Mouse (Mus musculus) left cerebral cortex, postnatal 36 days (tissue): ENCODE measurements around the gene Oser1. TPM values are rescaled to one million over a fixed set of nuclear protein-coding genes. Genes with fewer than 3 reads are reported as not detected.
"Not testable (repeated sequence)": the region's sequence is repeated elsewhere in the genome, so short reads cannot be mapped to it uniquely, and the experiment has no call there.

Experiments used
- DNase-seq, 2 experiments: peaks; one replicate each; pipeline ENCODE4 v3.0.0; 2021 to 2022; ENCODE audit warnings: low spot score in 2 of 2, mixed read lengths in 1 of 2
- intact Hi-C: fragments of 180-260 bp; cut with DNase I; formaldehyde crosslinking; loops from one replicate; pipeline ENCODE4 v1.15.1; 2025
- total RNA-seq, 2 experiments: library from RNA; stranded (reverse); gene quantifications; 2 replicates each; pipeline ENCODE4 v1.2.3; 2021

Gene Oser1
- total RNA-seq, 2 experiments from 2014 or later: 24.3 to 25.0 TPM

DNA sequence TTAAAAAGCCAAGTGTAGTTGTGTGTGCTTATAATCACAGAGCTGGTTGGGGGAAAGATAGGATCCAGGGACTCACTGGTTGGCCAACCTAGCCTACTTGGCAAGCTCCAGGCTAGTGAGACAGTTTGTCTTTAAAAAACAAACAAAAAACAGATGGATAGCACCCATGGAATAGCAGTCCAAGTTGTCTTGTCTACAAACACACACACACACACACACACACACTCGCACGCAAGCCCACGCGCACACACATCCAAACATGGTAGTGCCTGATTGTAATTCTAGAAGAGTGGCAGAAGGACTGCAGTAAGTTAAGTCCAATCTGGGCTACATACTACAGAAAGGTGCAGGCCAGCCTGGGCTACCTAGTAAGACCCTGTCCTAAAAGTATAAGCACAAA lies 12.1 kb downstream of the Oser1 start:
- intact Hi-C loops: no loop called here

DNA sequence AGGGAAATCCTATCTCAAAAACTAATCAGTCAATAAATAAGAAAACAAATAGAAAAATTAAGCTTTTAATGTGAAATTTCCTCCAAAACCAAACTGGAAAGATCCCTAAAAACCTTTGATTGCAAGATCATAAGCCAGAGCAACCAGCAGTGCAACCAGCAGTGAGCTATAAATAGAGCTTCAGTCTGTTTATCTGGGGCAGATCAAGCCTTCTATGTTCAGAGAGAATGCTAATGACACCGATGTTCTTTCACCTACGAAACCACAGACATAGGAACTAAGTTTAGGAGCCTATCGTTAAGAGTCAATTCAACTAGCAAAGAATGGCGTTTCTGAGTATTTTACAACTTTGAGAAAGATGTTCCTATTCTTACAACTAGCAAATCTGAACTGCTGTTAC lies 12.7 kb downstream of the Oser1 start:
- intact Hi-C loops: no loop called here
- DNase-seq: no peak

More for the DNA sequence above, 12.1 kb downstream of the Oser1 start:
- DNase-seq: no peak

- intact Hi-C loops, DNase-seq: not testable (repeated sequence)
Observed at GRCm38 (mm10) chr2:163411344-163411743, 13.2 kb downstream of the Oser1 start.

DNA sequence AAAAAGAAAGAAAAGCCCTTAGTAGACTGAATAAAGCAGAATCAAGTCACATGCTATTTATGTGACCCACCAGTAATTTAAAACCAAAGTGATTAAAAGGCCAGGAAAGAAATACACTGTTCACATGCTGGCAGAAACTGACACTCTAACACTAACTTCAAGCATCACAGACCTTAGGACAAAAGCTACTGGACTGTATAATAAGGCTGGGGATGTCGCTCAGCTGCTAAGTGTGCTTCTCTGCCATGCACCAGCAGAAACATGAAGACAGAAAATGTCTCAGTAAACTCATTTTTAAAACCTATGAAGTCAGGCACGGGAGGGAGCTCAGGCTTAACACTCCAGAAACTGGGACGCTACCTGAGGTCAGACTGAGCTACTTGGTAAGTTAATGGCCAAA lies 14.3 kb downstream of the Oser1 start:
- intact Hi-C loops: no loop called here
- no peak for DNase-seq

DNA sequence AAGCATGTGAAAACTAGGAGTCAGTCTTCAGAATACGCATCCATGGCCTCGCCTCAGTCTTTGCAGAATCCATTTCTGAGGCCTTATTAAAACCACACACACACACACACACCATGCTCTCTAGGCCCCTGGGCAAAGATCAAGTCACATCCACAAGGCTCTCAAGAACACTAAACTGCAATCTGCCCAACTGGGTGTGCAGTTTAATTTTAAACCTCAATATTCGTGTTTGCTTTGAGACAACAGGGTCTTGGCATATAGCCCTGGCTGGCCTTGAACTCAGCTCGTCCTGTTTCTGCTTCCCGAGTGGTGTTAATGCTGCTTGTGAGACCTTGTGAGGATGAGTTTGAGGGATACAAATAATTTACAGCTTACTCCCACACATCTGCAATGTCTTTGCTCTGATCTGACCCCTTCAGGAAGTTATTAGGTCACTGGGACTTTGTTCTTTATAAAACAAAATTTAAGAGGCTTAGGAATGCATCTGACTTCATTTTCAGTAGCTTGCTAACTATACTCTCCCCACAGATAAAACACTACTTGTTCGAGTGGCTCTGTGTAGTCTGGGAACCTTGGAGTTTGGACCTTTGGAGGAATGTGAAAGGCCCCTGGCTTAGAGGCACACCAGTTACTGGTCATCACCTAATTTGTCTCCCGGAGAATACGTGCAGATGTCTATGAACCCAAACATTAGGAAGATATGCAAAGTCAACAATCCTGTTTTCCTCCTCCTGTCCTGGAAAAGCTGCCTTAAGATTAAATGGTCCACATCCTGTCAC lies 20.3 kb downstream of the Oser1 start:
- DNase-seq: no peak
- intact Hi-C loops: loop anchor here (5.0 kb wide), 1 partner anchor 357 kb away; no protein-coding TSS in a partner anchor

DNA sequence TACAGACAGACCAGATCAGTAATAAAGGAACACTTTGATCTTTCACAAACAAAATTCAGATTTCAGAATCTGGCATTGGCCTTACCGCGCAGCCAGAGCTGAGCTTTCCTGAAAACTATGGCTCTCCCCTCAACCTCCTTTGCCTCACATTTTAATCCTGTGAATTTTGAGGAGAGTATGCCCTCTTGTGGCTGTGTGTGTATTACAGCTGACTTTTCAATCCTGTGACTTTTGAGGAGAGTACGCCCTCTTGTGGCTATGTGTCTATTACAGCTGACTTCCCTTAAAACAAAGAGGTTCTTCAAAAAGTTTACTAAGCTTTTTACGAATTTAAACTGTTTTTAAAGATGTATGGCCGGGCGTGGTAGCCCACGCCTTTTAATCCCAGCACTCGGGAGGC lies 23.3 kb downstream of the Oser1 start:
- intact Hi-C loops: loop anchor here (2.0 to 5.0 kb wide), 2 partner anchors 60 to 354 kb away; no protein-coding TSS in a partner anchor
- peak; percentile 71 to 81 for DNase-seq

GRCm38 (mm10) chr2:163399222-163399621 lies 25.3 kb downstream of the Oser1 start:
- intact Hi-C loops: no loop called here
- DNase-seq: no peak

GRCm38 (mm10) chr2:163398770-163399169 lies 25.7 kb downstream of the Oser1 start:
- intact Hi-C loops: no loop called here
- DNase-seq: no peak

- intact Hi-C loops: no loop called here
Observed at GRCm38 (mm10) chr2:163397905-163398304, 26.6 kb downstream of the Oser1 start, which contains the start of gene Jph2. TSS of gene Jph2 (minus strand) at chr2:163397993.

DNA sequence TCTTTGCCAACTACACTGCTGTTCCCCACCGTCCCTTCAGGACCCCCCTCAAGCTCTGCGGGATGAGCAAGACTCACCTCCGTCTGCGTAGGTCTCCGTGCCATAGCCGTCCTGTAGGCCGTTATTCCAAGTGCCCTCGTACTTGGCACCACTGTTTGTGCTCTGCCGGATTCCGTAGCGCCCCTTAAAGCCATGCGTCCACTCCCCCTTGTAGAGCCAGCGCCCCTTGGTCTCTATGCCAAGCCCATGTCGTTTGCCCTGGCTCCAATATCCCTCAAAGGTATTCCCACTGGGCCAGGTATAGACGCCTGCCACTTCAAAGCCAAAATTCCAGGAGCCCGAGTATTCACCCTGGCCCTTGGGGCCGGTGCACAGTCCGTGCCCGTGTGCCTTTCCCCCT lies 27.4 kb downstream of the Oser1 start:
- intact Hi-C loops: no loop called here

More at GRCm38 (mm10) chr2:163397905-163398304, 26.6 kb downstream of the Oser1 start, which contains the start of gene Jph2:
- no peak for DNase-seq

DNA sequence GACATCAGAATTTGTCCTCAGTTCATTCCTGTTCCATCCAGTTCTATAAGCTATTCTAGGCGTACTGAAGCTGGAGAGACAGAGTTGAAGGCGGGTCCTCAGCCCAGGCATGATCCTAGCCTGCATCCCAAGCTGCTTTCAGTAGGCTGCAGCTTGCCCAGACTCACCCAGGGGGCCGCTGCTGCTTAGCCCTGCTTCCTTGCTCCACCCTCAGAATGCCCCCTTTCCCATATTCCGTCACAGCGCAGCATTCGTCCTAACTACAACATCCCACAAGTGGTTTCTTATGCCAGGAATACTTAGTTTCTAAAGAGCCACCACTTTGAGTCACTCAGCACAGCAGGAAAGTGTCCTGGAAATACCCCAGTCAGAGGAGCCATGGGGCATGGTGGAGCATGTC lies 29.5 kb downstream of the Oser1 start:
- intact Hi-C loops: no loop called here
- no peak for DNase-seq

More for the DNA sequence above, 27.4 kb downstream of the Oser1 start:
- DNase-seq: no peak

- intact Hi-C loops: no loop called here
Observed at GRCm38 (mm10) chr2:163393976-163394375, 30.5 kb downstream of the Oser1 start.

GRCm38 (mm10) chr2:163393241-163393640 lies 31.3 kb downstream of the Oser1 start:
- no peak for DNase-seq
- intact Hi-C loops: no loop called here

More at GRCm38 (mm10) chr2:163393976-163394375, 30.5 kb downstream of the Oser1 start:
- no peak for DNase-seq

GRCm38 (mm10) chr2:163392436-163392835 lies 32.1 kb downstream of the Oser1 start:
- intact Hi-C loops: no loop called here
- no peak for DNase-seq

GRCm38 (mm10) chr2:163386423-163387190 lies 37.9 kb downstream of the Oser1 start:
- DNase-seq: no peak
- intact Hi-C loops: no loop called here

DNA sequence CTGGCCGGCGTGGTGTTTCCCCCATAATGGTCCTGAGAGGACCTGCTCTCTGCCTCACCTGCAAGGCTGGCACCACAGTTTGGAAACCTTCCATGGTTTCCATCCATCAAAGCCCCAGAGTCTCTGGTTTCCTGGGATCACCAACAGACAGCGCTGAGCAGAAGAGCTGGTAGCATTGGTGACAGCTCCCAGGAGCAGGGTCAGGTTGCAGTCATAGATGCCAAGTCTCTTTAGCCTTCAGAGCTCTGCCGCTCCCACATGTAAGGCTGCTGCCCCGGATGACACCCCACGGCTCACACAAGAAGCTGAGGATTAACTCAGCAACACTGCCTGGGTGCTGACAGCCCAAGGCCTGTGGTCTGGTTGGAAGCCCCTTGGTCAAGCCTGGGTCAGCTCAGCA lies 39.4 kb downstream of the Oser1 start:
- DNase-seq: no peak
- intact Hi-C loops: no loop called here

- DNase-seq: no peak
- intact Hi-C loops: no loop called here
Observed at GRCm38 (mm10) chr2:163381246-163381645, 43.3 kb downstream of the Oser1 start.

- DNase-seq: no peak
- intact Hi-C loops: no loop called here
Observed at GRCm38 (mm10) chr2:163379366-163379765, 45.1 kb downstream of the Oser1 start.

DNA sequence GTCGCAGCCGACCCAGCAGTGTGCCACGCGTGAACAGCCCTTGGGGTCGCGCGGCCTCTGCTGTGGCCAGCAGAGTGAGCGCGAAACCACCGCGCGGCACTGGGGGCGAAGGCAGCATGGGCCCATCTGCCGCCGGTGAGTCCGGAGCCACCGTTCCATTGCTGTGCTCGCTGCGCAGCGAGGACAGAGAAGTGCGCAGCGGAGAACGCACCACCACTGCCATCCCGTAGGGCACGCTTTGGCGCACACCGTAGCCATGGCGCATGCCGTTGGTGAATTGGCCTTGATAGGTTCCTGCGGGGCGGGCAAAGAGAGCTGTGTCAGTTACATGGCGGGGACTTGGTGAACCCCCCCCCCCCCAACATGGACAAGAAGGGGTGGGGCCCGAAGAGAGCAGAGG lies 48.4 kb downstream of the Oser1 start:
- intact Hi-C loops: no loop called here

GRCm38 (mm10) chr2:163375468-163375867 lies 49.0 kb downstream of the Oser1 start:
- DNase-seq: no peak
- intact Hi-C loops: no loop called here

More for the DNA sequence above, 48.4 kb downstream of the Oser1 start:
- DNase-seq: no peak

- DNase-seq: no peak
- intact Hi-C loops: no loop called here
Observed at GRCm38 (mm10) chr2:163372627-163373026, 51.9 kb downstream of the Oser1 start.
